Mouse (Mus musculus): ENCODE data around the gene Slc22a1.

DNA sequence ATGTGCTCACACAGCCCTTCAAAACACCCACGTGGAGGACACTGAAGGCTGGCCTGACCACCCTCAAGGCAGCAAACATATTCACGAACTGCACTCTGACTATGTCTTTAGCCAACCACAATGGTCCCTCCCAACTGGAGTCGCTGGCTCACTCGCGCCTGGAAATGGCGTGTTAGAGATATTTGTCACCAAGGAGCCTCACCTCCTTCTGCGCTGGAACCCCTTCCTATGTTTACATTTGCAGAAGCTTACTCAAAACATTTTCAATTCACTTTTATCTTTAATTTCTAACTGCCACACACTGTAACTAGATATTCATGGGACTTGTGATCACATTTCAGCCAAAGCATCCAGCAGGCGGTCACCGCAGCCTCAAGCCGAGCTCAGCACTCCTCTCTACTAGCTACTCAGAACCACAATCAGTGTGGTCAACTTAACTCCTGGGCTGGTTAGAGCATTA is 31.0 kb upstream of the Slc22a1 start:
- TF ChIP-seq POLR2A (IDR thresholded peaks at IDR 0.05; ENCODE audit: insufficient read depth, low read depth, low read length) (no peak), CTCF (IDR thresholded peaks at IDR 0.05) (no peak), EP300 (IDR thresholded peaks at IDR 0.05; ENCODE audit: insufficient read depth, low read depth, low read length) (no peak)
